Comparison of ENCODE assay signal across 10 mouse cellular contexts in the genomic region with DNA sequence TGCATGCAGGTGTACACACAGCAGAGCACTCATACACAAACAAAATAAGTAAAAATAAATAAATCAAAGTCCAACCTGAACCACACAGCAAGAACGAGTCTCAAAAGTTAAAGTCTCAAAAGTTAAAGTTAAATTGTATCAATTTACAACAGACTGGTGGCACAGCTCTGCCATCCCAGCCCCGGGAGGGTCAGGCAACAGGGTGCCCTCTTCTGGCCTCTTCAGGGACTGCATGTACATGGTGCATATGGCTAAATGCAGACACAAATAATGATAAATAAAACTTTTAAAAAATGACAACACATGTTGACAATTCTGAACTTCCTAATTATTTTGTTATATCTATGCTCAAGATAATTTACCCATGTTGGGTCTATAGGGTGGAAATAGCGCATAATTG. TPM values are rescaled to one million over a fixed set of nuclear protein-coding genes. Genes with fewer than 3 reads are reported as not detected.
DNase-seq lines count a peak whose midpoint lies in the region; ATAC-seq and TF ChIP-seq lines count a peak whose summit lies in the region.
"Had no signal": no experiment of that assay in that cellular context is flagged by ENCODE, and none has a peak within 500 bp of the region (broad histone marks: within the 10 kb centered on the region; RNA-seq: fewer than 3 reads in every experiment).

No protein-coding gene starts in this region.

- no peak for ATAC-seq in forebrain, postnatal 0 days
- ATAC-seq in forebrain, embryonic 14.5 days, result no peak
- ATAC-seq in midbrain, embryonic 15.5 days (replicated peaks), result no peak
- 0 out of 2 replicates have a peak, but pooled peaks have one; percentile 42 for ATAC-seq in granulocyte monocyte progenitor cell, adult 5-6 weeks (replicated peaks; ENCODE audit: poor library complexity, severe bottlenecking)

- H3K36me3 ChIP-seq in forebrain, postnatal 0 days (ENCODE audit: insufficient read depth), result no peaks in the 10 kb centered on the region
- H3K36me3 ChIP-seq in forebrain, embryonic 14.5 days (ENCODE audit: control insufficient read depth, insufficient read depth, low read length), result no peaks in the 10 kb centered on the region
- H3K36me3 ChIP-seq in midbrain, embryonic 10.5 days, result no peaks in the 10 kb centered on the region
- no peaks in the 10 kb centered on the region for H3K36me3 ChIP-seq in midbrain, embryonic 15.5 days (replicated peaks)
- H3K36me3 ChIP-seq: embryonic facial prominence, embryonic 13.5 days; limb, embryonic 13.5 days had no signal

- WGBS in forebrain, postnatal 0 days, result 60% methylated on average over 3 of the region's 3 CpGs
- 53% methylated on average over 3 of the region's 3 CpGs for whole genome bisulfite sequencing in forebrain, embryonic 14.5 days
- WGBS in midbrain, embryonic 10.5 days, result 63% methylated on average over 3 of the region's 3 CpGs
- 60% methylated on average over 3 of the region's 3 CpGs for WGBS in midbrain, embryonic 15.5 days

- H3K4me2 ChIP-seq in forebrain, postnatal 0 days (ENCODE audit: low read depth), result no peak overlapping the region
- no peak overlapping the region for H3K4me2 ChIP-seq in forebrain, embryonic 14.5 days (ENCODE audit: low read length)
- H3K4me2 ChIP-seq in midbrain, embryonic 15.5 days, result no peak overlapping the region
- H3K4me2 ChIP-seq: embryonic facial prominence, embryonic 13.5 days; limb, embryonic 13.5 days had no signal

- H3K4me3 ChIP-seq in forebrain, postnatal 0 days (ENCODE audit: low read depth, low read length), result no peak overlapping the region
- H3K4me3 ChIP-seq in forebrain, embryonic 14.5 days (ENCODE audit: low read depth, low read length), result no peak overlapping the region
- H3K4me3 ChIP-seq in midbrain, embryonic 10.5 days, result no peak overlapping the region
- H3K4me3 ChIP-seq in midbrain, embryonic 15.5 days, result no peak overlapping the region
- H3K4me3 ChIP-seq: embryonic facial prominence, embryonic 13.5 days; limb, embryonic 13.5 days had no signal

- H3K27ac ChIP-seq in forebrain, postnatal 0 days (ENCODE audit: low read depth, low read length), result no peak overlapping the region
- H3K27ac ChIP-seq in forebrain, embryonic 14.5 days (ENCODE audit: low read depth, low read length), result no peak overlapping the region
- H3K27ac ChIP-seq in midbrain, embryonic 10.5 days (replicated peaks), result no peak overlapping the region
- no peak overlapping the region for H3K27ac ChIP-seq in midbrain, embryonic 15.5 days
- H3K27ac ChIP-seq: embryonic facial prominence, embryonic 13.5 days; limb, embryonic 13.5 days had no signal

- DNase-seq in forebrain, postnatal 0 days, result no peak
- no peak for DNase-seq in forebrain, embryonic 14.5 days (ENCODE audit: low spot score)
- DNase-seq in midbrain, embryonic 10.5 days (ENCODE audit: low spot score), result peak; percentile 48
- peak; percentile 87 to 92 for DNase-seq in spleen, postnatal 10 days (ENCODE audit: low spot score in 2 of 2)
- DNase-seq in urinary bladder, adult 18-20 months (ENCODE audit: low spot score in 2 of 2), result no peak
- no peak for DNase-seq in Muller cell, postnatal 12 days (ENCODE audit: inconsistent ontology term)

- H3K9ac ChIP-seq in forebrain, postnatal 0 days, result no peak overlapping the region
- no peak overlapping the region for H3K9ac ChIP-seq in forebrain, embryonic 14.5 days (ENCODE audit: low read length)
- no peak overlapping the region for H3K9ac ChIP-seq in midbrain, embryonic 15.5 days
- H3K9ac ChIP-seq: embryonic facial prominence, embryonic 13.5 days; limb, embryonic 13.5 days had no signal

- no peaks in the 10 kb centered on the region for H3K9me3 ChIP-seq in forebrain, postnatal 0 days (ENCODE audit: low read length)
- H3K9me3 ChIP-seq in forebrain, embryonic 14.5 days (replicated peaks; ENCODE audit: control insufficient read depth, low read length), result no peaks in the 10 kb centered on the region
- no peaks in the 10 kb centered on the region for H3K9me3 ChIP-seq in midbrain, embryonic 10.5 days (replicated peaks)
- no peaks in the 10 kb centered on the region for H3K9me3 ChIP-seq in midbrain, embryonic 15.5 days
- H3K9me3 ChIP-seq: embryonic facial prominence, embryonic 13.5 days; limb, embryonic 13.5 days had no signal

- H3K27me3 ChIP-seq in forebrain, postnatal 0 days (ENCODE audit: insufficient read depth, low read length), result no peaks in the 10 kb centered on the region
- no peaks in the 10 kb centered on the region for H3K27me3 ChIP-seq in forebrain, embryonic 14.5 days (replicated peaks; ENCODE audit: control insufficient read depth, insufficient read depth, low read length)
- peaks cover 12% of the 10 kb centered on the region for H3K27me3 ChIP-seq in midbrain, embryonic 10.5 days (ENCODE audit: low read depth, poor library complexity, severe bottlenecking)
- no peaks in the 10 kb centered on the region for H3K27me3 ChIP-seq in midbrain, embryonic 15.5 days (replicated peaks)
- H3K27me3 ChIP-seq: embryonic facial prominence, embryonic 13.5 days had no signal

- peak; percentile 60 for TF ChIP-seq CTCF in forebrain, postnatal 0 days (IDR thresholded peaks at IDR 0.05; ENCODE audit: low read depth)

- no peaks in the 10 kb centered on the region for H3K4me1 ChIP-seq in forebrain, postnatal 0 days (ENCODE audit: insufficient read depth)
- no peaks in the 10 kb centered on the region for H3K4me1 ChIP-seq in forebrain, embryonic 14.5 days (ENCODE audit: control insufficient read depth, insufficient read depth, low read length)
- H3K4me1 ChIP-seq in midbrain, embryonic 10.5 days, result peaks cover 3% of the 10 kb centered on the region; the same call in 1 of the 2 replicates
- no peaks in the 10 kb centered on the region for H3K4me1 ChIP-seq in midbrain, embryonic 15.5 days
- H3K4me1 ChIP-seq: embryonic facial prominence, embryonic 13.5 days; limb, embryonic 13.5 days had no signal

RNA-seq across cellular contexts. Expression of a gene that starts 8.4 kb away (rescaled TPM):
- 1.9 TPM in 1 of 2 replicates, not detected in the other for total RNA-seq in forebrain, postnatal 0 days (2014; rRNA removed)
- polyA plus RNA-seq in forebrain, postnatal 0 days (2015; fragmentation: Nextera tagmentation; extraction: Ambion mirVana), result 0.18 TPM in 1 of 2 replicates, not detected in the other
- not detected in 2 replicates for polyA plus RNA-seq in forebrain, embryonic 14.5 days (2014; fragmentation: Nextera tagmentation; extraction: Ambion mirVana)
- polyA plus RNA-seq in midbrain, embryonic 10.5 days (2016; fragmentation: Nextera tagmentation; extraction: Ambion mirVana), result 0.25 TPM in 1 of 2 replicates, not detected in the other
- polyA plus RNA-seq in midbrain, embryonic 15.5 days (2015; fragmentation: Nextera tagmentation; extraction: Ambion mirVana), result not detected in 2 replicates
- total RNA-seq in granulocyte monocyte progenitor cell, adult 5-6 weeks (2014; fragmentation: Nextera tagmentation), result not detected in 2 replicates
- total RNA-seq in granulocyte monocyte progenitor cell, adult 5-6 weeks (2017), result not detected in 2 replicates
- polyA plus RNA-seq: embryonic facial prominence, embryonic 13.5 days; limb, embryonic 13.5 days had no signal

RNA-seq across cellular contexts. Expression of a gene that starts 35.4 kb away (rescaled TPM):
- total RNA-seq in forebrain, postnatal 0 days (2014; rRNA removed), result 2.2 and 5.2 TPM in 2 replicates
- 8.6 and 11.0 TPM in 2 replicates for polyA plus RNA-seq in forebrain, postnatal 0 days (2015; fragmentation: Nextera tagmentation; extraction: Ambion mirVana)
- 5.7 and 7.3 TPM in 2 replicates for polyA plus RNA-seq in forebrain, embryonic 14.5 days (2014; fragmentation: Nextera tagmentation; extraction: Ambion mirVana)
- polyA plus RNA-seq in midbrain, embryonic 10.5 days (2016; fragmentation: Nextera tagmentation; extraction: Ambion mirVana), result 25.5 and 26.5 TPM in 2 replicates
- 11.8 and 12.4 TPM in 2 replicates for polyA plus RNA-seq in midbrain, embryonic 15.5 days (2015; fragmentation: Nextera tagmentation; extraction: Ambion mirVana)
- total RNA-seq in granulocyte monocyte progenitor cell, adult 5-6 weeks (2014; fragmentation: Nextera tagmentation), result 0.26 and 1.1 TPM in 2 replicates
- total RNA-seq in granulocyte monocyte progenitor cell, adult 5-6 weeks (2017), result 0.88 and 1.2 TPM in 2 replicates

Comparison
In these comparisons a context has a peak if more than half of its experiments do, and no peak if none do; other contexts are left out.
1. DNase-seq: peak in midbrain, embryonic 10.5 days (single experiment) and spleen, postnatal 10 days (2 of 2); none in forebrain, postnatal 0 days (single experiment), forebrain, embryonic 14.5 days (single experiment), urinary bladder, adult 18-20 months (0 of 2) and Muller cell, postnatal 12 days (single experiment).